Mouse (Mus musculus) MEL (cell line): Measurements from ENCODE around the gene Sowaha. TPM values are rescaled to one million over a fixed set of nuclear protein-coding genes. Genes with fewer than 3 reads are reported as not detected.

Experiments used
- DNase-seq: peaks from one replicate; pipeline ENCODE4 v3.0.0; 2011; ENCODE audit warnings: low read depth, low spot score
- H3K27ac ChIP-seq: 2 replicates; pipeline ENCODE4 v1.5.1; 2012; ENCODE audit warnings: low read depth, mild to moderate bottlenecking, control low read depth, low read length, moderate library complexity; ENCODE audit not compliant: control insufficient read depth
- H3K27me3 ChIP-seq, 2 experiments: fragments of 150-350 bp in 1 of 2; sonication (generic) in 1 of 2; 2 replicates each; pipeline ENCODE4 v1.6.1; 2012; ENCODE audit warnings: low read length in 2 of 2, mild to moderate bottlenecking in 2 of 2, improper control_type of control experiment in 1 of 2, moderate library complexity in 1 of 2; ENCODE audit not compliant: insufficient read depth in 2 of 2, control insufficient read depth in 1 of 2
- H3K36me3 ChIP-seq, 2 experiments: 2 replicates each; pipeline ENCODE4 v1.6.1; 2012 to 2014; ENCODE audit warnings: low read length in 2 of 2, improper control_type of control experiment in 1 of 2, inconsistent platforms in 1 of 2, mild to moderate bottlenecking in 1 of 2; ENCODE audit not compliant: insufficient read depth in 2 of 2, control insufficient read depth in 1 of 2
- H3K4me1 ChIP-seq, 2 experiments: fragments of 150-350 bp in 1 of 2; sonication (generic) in 1 of 2; 2 replicates each; pipeline ENCODE4 v1.6.1; 2012; ENCODE audit warnings: low read length in 2 of 2, improper control_type of control experiment in 1 of 2, mild to moderate bottlenecking in 1 of 2; ENCODE audit not compliant: insufficient read depth in 2 of 2, control insufficient read depth in 1 of 2
- H3K4me3 ChIP-seq, 2 experiments: fragments of 150-350 bp in 1 of 2; sonication (generic) in 1 of 2; 2 replicates each; pipeline ENCODE4 v1.5.1; 2012; ENCODE audit warnings: low read depth in 2 of 2, low read length in 2 of 2, mild to moderate bottlenecking in 2 of 2, moderate library complexity in 2 of 2, control low read depth in 1 of 2, improper control_type of control experiment in 1 of 2; ENCODE audit not compliant: control insufficient read depth in 1 of 2, insufficient read depth in 1 of 2
- H3K79me2 ChIP-seq: 2 replicates; pipeline ENCODE4 v1.6.1; 2012; ENCODE audit warnings: mild to moderate bottlenecking, low read length, moderate library complexity; ENCODE audit not compliant: control insufficient read depth, poor library complexity, insufficient read depth
- H3K9ac ChIP-seq: 2 replicates; pipeline ENCODE4 v1.6.1; 2012; ENCODE audit warnings: low read depth, mild to moderate bottlenecking, control low read depth, low read length, moderate library complexity; ENCODE audit not compliant: control insufficient read depth, poor library complexity, severe bottlenecking
- H3K9me3 ChIP-seq: fragments of 150-350 bp; sonication (generic); replicated peaks from 2 replicates; pipeline ENCODE4 v1.6.1; 2012; ENCODE audit warnings: mild to moderate bottlenecking, low read length, improper control_type of control experiment, moderate library complexity; ENCODE audit not compliant: insufficient read depth
- CHD1 ChIP-seq: IDR thresholded peaks from 2 replicates; pipeline ENCODE4 v1.6.1; 2012; ENCODE audit warnings: low read depth, mild to moderate bottlenecking, inconsistent platforms, low read length, improper control_type of control experiment
- CHD2 ChIP-seq: IDR thresholded peaks from 2 replicates; pipeline ENCODE4 v1.6.1; 2011; ENCODE audit warnings: low read length, improper control_type of control experiment
- CTCF ChIP-seq, 3 experiments: IDR thresholded peaks in 2 of 3; conservative IDR thresholded peaks in 1 of 3; 2 replicates each; pipeline ENCODE4 v1.5.1; 2011 to 2012; ENCODE audit warnings: low read length in 3 of 3, low read depth in 2 of 3, mild to moderate bottlenecking in 2 of 3, improper control_type of control experiment in 1 of 3, inconsistent platforms in 1 of 3, mixed read lengths in 1 of 3, moderate library complexity in 1 of 3; ENCODE audit not compliant: control insufficient read depth in 1 of 3, insufficient read depth in 1 of 3, poor library complexity in 1 of 3, severe bottlenecking in 1 of 3
- E2F4 ChIP-seq: IDR thresholded peaks from 2 replicates; pipeline ENCODE4 v1.6.1; 2011; ENCODE audit warnings: low read depth, low read length, improper control_type of control experiment, borderline replicate concordance
- EP300 ChIP-seq, 2 experiments: IDR thresholded peaks; 2 replicates each; pipeline ENCODE4 v1.6.1; 2011; ENCODE audit warnings: improper control_type of control experiment in 2 of 2, low read length in 2 of 2, low read depth in 1 of 2, mild to moderate bottlenecking in 1 of 2
- GABPA ChIP-seq: IDR thresholded peaks from 2 replicates; pipeline ENCODE4 v1.6.1; 2012; ENCODE audit warnings: low read depth, mild to moderate bottlenecking, inconsistent platforms, low read length, improper control_type of control experiment, moderate library complexity
- GATA1 ChIP-seq: IDR thresholded peaks from 2 replicates; pipeline ENCODE4 v1.6.1; 2011; ENCODE audit warnings: low read depth, low read length, improper control_type of control experiment
- JUND ChIP-seq: IDR thresholded peaks from 2 replicates; pipeline ENCODE4 v1.6.1; 2011; ENCODE audit warnings: low read depth, mild to moderate bottlenecking, improper control_type of control experiment, low read length
- KAT2A ChIP-seq: conservative IDR thresholded peaks from 2 replicates; pipeline ENCODE4 v1.6.1; 2012; ENCODE audit warnings: low read depth, low read length, improper control_type of control experiment, inconsistent platforms
- MAX ChIP-seq: IDR thresholded peaks from 2 replicates; pipeline ENCODE4 v1.6.1; 2011; ENCODE audit warnings: low read length, improper control_type of control experiment
- MAZ ChIP-seq: IDR thresholded peaks from 2 replicates; pipeline ENCODE4 v1.6.1; 2012; ENCODE audit warnings: low read depth, mild to moderate bottlenecking, inconsistent platforms, low read length, improper control_type of control experiment
- MXI1 ChIP-seq: IDR thresholded peaks from 2 replicates; pipeline ENCODE4 v1.6.1; 2011; ENCODE audit warnings: mild to moderate bottlenecking, low read depth, low read length, improper control_type of control experiment
- MYB ChIP-seq: IDR thresholded peaks from 2 replicates; pipeline ENCODE4 v1.6.1; 2011; ENCODE audit warnings: mild to moderate bottlenecking, low read depth, low read length, improper control_type of control experiment
- MYC ChIP-seq: IDR thresholded peaks from 2 replicates; pipeline ENCODE4 v1.6.1; 2011; ENCODE audit warnings: low read depth, mild to moderate bottlenecking, low read length, improper control_type of control experiment, moderate library complexity
- NELFE ChIP-seq: IDR thresholded peaks from 2 replicates; pipeline ENCODE4 v1.6.1; 2011; ENCODE audit warnings: low read depth, low read length, improper control_type of control experiment
- NRF1 ChIP-seq: IDR thresholded peaks from 2 replicates; pipeline ENCODE4 v1.6.1; 2014; ENCODE audit warnings: low read depth, mild to moderate bottlenecking, inconsistent platforms, low read length, improper control_type of control experiment, moderate library complexity; ENCODE audit not compliant: poor library complexity, insufficient read depth, severe bottlenecking
- POLR2AphosphoS2 ChIP-seq: IDR thresholded peaks from 2 replicates; pipeline ENCODE4 v1.6.1; 2011; ENCODE audit warnings: low read length, improper control_type of control experiment
- RAD21 ChIP-seq: IDR thresholded peaks from 2 replicates; pipeline ENCODE4 v1.6.1; 2011; ENCODE audit warnings: mild to moderate bottlenecking, low read depth, low read length, improper control_type of control experiment
- RCOR1 ChIP-seq: IDR thresholded peaks from 2 replicates; pipeline ENCODE4 v1.6.1; 2012; ENCODE audit warnings: low read depth, mild to moderate bottlenecking, inconsistent platforms, low read length, improper control_type of control experiment
- SIN3A ChIP-seq: IDR thresholded peaks from 2 replicates; pipeline ENCODE4 v1.6.1; 2012; ENCODE audit warnings: low read length, improper control_type of control experiment, inconsistent platforms
- SMC3 ChIP-seq: IDR thresholded peaks from 2 replicates; pipeline ENCODE4 v1.6.1; 2011; ENCODE audit warnings: low read depth, low read length, improper control_type of control experiment
- TBP ChIP-seq: IDR thresholded peaks from 2 replicates; pipeline ENCODE4 v1.8.0; 2011; ENCODE audit warnings: low read depth, low read length, improper control_type of control experiment
- TCF12 ChIP-seq: IDR thresholded peaks from 2 replicates; pipeline ENCODE4 v1.6.1; 2014; ENCODE audit warnings: low read depth, mild to moderate bottlenecking, inconsistent platforms, low read length, improper control_type of control experiment, moderate library complexity
- UBTF ChIP-seq: IDR thresholded peaks from 2 replicates; pipeline ENCODE4 v1.6.1; 2012; ENCODE audit warnings: low read depth, mild to moderate bottlenecking, inconsistent platforms, low read length, improper control_type of control experiment, moderate library complexity, borderline replicate concordance; ENCODE audit not compliant: insufficient read depth
- USF1 ChIP-seq: IDR thresholded peaks from 2 replicates; pipeline ENCODE4 v1.6.1; 2014; ENCODE audit warnings: low read depth, mild to moderate bottlenecking, inconsistent platforms, low read length, improper control_type of control experiment, moderate library complexity
- USF2 ChIP-seq, 2 experiments: IDR thresholded peaks; 2 replicates each; pipeline ENCODE4 v1.6.1; 2011 to 2012; ENCODE audit warnings: improper control_type of control experiment in 2 of 2, low read length in 2 of 2, borderline replicate concordance in 1 of 2, inconsistent platforms in 1 of 2, low read depth in 1 of 2, mild to moderate bottlenecking in 1 of 2; ENCODE audit not compliant: insufficient read depth in 1 of 2
- ZC3H11A ChIP-seq: IDR thresholded peaks from 2 replicates; pipeline ENCODE4 v1.6.1; 2012; ENCODE audit warnings: low read depth, mild to moderate bottlenecking, inconsistent platforms, low read length, improper control_type of control experiment
- ZKSCAN1 ChIP-seq: IDR thresholded peaks from 2 replicates; pipeline ENCODE4 v1.6.1; 2012; ENCODE audit warnings: low read depth, mild to moderate bottlenecking, inconsistent platforms, low read length, improper control_type of control experiment, moderate library complexity
- ZMIZ1 ChIP-seq: IDR thresholded peaks from 2 replicates; pipeline ENCODE4 v1.6.1; 2012; ENCODE audit warnings: low read depth, mild to moderate bottlenecking, inconsistent platforms, low read length, improper control_type of control experiment, moderate library complexity
- ZNF384 ChIP-seq: IDR thresholded peaks from 2 replicates; pipeline ENCODE4 v1.6.1; 2012; ENCODE audit warnings: low read depth, mild to moderate bottlenecking, inconsistent platforms, low read length, improper control_type of control experiment
- polyA plus RNA-seq, 2 experiments: library from polyadenylated mRNA; stranded (reverse) in 1 of 2; unstranded in 1 of 2; fragments of >175 nt in 1 of 2; fragments of >200 nt in 1 of 2; gene quantifications; 2 replicates each; pipeline versions ENCODE4 v1.2.1 to v1.2.4; 2012; ENCODE audit warnings: low replicate concordance in 2 of 2, low read depth in 1 of 2; ENCODE audit not compliant: insufficient read length in 2 of 2, insufficient read depth in 1 of 2, missing spikeins in 1 of 2
- total RNA-seq: library from RNA; depleted of rRNA; stranded (reverse); fragments of 300-350 nt; gene quantifications from 2 replicates; pipeline ENCODE4 v1.2.3, GENCODE M21; 2012

The Sowaha gene
- total and polyA plus RNA-seq, 3 experiments, result not detected

- TF ChIP-seq MYB (peak; percentile 89), SIN3A (peak; percentile 86)
Measured at GRCm38 (mm10) chr11:53522930-53523329, 42.9 kb upstream of the Sowaha start (continued).

GRCm38 (mm10) chr11:53522362-53522761 is 42.3 kb upstream of the Sowaha start:
- H3K27me3 ChIP-seq, result no peaks in the 10 kb centered on the region
- TF ChIP-seq RAD21, result no peak
- no peak for TF ChIP-seq GATA1
- 0 out of 2 replicates have a peak, but pooled peaks have one; percentile 16 for TF ChIP-seq MYC
- no peak for TF ChIP-seq JUND
- TF ChIP-seq CHD1, result peak; percentile 97; the same call in 1 of the 2 replicates
- no peak for TF ChIP-seq ZMIZ1
- TF ChIP-seq MXI1, result peak; percentile 1; the same call in 1 of the 2 replicates
- 0 out of 2 replicates have a peak, but pooled peaks have one; percentile 23 for TF ChIP-seq NELFE
- peak overlapping the region; percentile 95 for H3K9ac ChIP-seq
- H3K27ac ChIP-seq, result peak overlapping the region; percentile 98
- peaks cover 79% of the 10 kb centered on the region for H3K79me2 ChIP-seq
- peaks cover 6 to 54% of the 10 kb centered on the region in 2 experiments for H3K36me3 ChIP-seq
- H3K4me1 ChIP-seq, result peaks cover 27 to 62% of the 10 kb centered on the region in 2 experiments
- H3K9me3 ChIP-seq, result no peaks in the 10 kb centered on the region
- peak overlapping the region; percentile 70 to 75 for H3K4me3 ChIP-seq
- no peak for DNase-seq

- H3K9me3 ChIP-seq, result no peaks in the 10 kb centered on the region
- H3K79me2 ChIP-seq, result peaks cover 73% of the 10 kb centered on the region
- H3K9ac ChIP-seq, result peak overlapping the region; percentile 95
- H3K27me3 ChIP-seq, result no peaks in the 10 kb centered on the region
- peaks cover 6 to 54% of the 10 kb centered on the region in 2 experiments for H3K36me3 ChIP-seq
- H3K4me1 ChIP-seq, result peaks cover 25 to 62% of the 10 kb centered on the region in 2 experiments
- H3K27ac ChIP-seq, result peak overlapping the region; percentile 98
- peak overlapping the region; percentile 70 to 75 for H3K4me3 ChIP-seq
- DNase-seq, result peak; percentile 84
- TF ChIP-seq USF1, result no peak
- TF ChIP-seq E2F4, result no peak
- TF ChIP-seq TCF12, result peak; percentile 91
- no peak for TF ChIP-seq UBTF
- no peak for TF ChIP-seq NRF1
- no peak for TF ChIP-seq POLR2AphosphoS2
- TF ChIP-seq GABPA, result no peak
- no peak for TF ChIP-seq CHD2
- TF ChIP-seq RCOR1, result peak; percentile 88
- TF ChIP-seq GATA1, result peak; percentile 95
- no peak for TF ChIP-seq SMC3
- peak; percentile 83 for TF ChIP-seq TBP
- peak; percentile 100 for TF ChIP-seq ZNF384
- TF ChIP-seq NELFE, result peak; percentile 50
- TF ChIP-seq EP300 (IDR thresholded peaks at IDR 0.05; ENCODE audit: low read depth in 1 of 2, low read length in 2 of 2), result peak; percentile 84 to 95
- no peak; the same call in 1 of the 2 replicates for TF ChIP-seq ZC3H11A
- TF ChIP-seq USF2 (IDR thresholded peaks at IDR 0.05; ENCODE audit: borderline replicate concordance in 1 of 2, insufficient read depth in 1 of 2, low read depth in 1 of 2, low read length in 2 of 2), result no peak
- peak; percentile 19; the same call in 1 of the 2 replicates for TF ChIP-seq JUND
- no peak for TF ChIP-seq MAZ
- TF ChIP-seq RAD21, result no peak
- TF ChIP-seq KAT2A, result peak; percentile 40; the same call in 1 of the 2 replicates
- TF ChIP-seq ZKSCAN1, result 0 out of 2 replicates have a peak, but pooled peaks have one; percentile 45
- peak; percentile 45; the same call in 1 of the 2 replicates for TF ChIP-seq MAX
- TF ChIP-seq CTCF (IDR thresholded peaks at IDR 0.05 in 2 of 3, conservative IDR thresholded peaks at IDR 0.05 in 1 of 3; ENCODE audit: control insufficient read depth in 1 of 3, insufficient read depth in 1 of 3, low read depth in 2 of 3, low read length in 3 of 3, poor library complexity in 1 of 3, severe bottlenecking in 1 of 3), result no peak
Measured at GRCm38 (mm10) chr11:53521821-53522131, 41.7 kb upstream of the Sowaha start.
